Mouse (Mus musculus): ENCODE measurements around the gene Olfr1426.
"Not testable (repeated sequence)": the region's sequence is repeated elsewhere in the genome, so short reads cannot be mapped to it uniquely, and the experiment has no call there.

Olfr1426 gene

DNA sequence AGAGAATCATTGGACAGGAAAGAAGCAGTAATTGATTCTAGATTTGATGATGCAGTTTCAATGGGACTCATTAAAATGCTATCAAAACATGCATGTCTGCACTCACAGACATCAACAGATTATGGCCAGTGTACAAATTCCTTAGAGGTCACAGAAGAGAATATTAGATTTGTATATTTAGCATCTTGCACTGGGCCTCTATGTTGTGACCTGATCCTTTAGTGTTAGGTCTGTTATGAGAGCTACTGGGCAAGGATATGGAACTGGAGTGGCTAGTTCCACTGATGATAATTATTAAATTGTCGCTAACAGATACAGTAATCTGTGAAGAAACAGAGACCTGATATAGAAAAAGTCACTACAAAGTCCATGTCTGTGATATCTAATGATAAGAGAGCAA is at the start of gene Olfr1426:
Gene Olfr1426 (minus strand): TSS at position 101 of the 400 bp plus-strand sequence.
- DNase-seq, result no peak

DNA sequence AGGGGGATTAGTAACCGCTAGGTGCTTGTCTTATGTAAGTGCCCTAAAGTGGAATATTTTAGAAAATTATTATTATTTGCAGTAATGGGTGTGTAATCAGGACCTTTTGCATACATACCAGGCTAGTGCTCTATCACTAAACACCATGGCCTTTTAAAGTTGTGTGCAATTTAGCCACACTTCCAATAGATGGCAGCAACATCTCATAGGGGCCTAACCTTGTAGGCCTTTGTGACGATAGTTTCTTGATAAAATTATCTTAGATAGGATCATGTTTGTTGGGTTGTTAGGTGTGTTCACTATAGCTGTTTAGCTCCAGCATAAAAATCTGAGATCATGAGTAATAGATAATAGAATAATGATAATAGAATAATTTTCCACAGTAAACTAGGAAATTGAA is 42.5 kb upstream of the Olfr1426 start:
- DNase-seq, result peak in 1 of 2 experiments; percentile 14

DNA sequence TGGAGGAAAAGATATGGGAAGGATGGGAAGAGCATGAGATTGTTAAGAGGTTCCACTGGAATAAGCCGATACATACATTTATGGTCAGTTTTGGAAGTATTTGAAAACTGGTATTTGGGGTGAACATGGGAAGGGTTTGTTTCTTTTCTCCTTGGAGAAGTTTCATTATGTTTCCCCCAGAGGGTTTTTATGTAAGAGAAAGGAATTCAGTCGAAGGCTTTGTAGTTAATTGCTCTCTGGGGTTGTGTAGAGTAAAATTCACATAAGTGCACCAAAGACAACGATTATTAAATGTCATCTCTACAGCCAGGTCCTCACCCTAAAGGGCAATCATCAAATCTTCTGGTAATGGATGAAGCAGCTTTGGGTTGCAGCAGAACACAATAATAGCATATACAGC is 31.3 kb upstream of the Olfr1426 start, which contains the start of gene Olfr76:
Gene Olfr76 (minus strand): TSS at position 101 of the 400 bp plus-strand sequence.
- no peak for DNase-seq

DNA sequence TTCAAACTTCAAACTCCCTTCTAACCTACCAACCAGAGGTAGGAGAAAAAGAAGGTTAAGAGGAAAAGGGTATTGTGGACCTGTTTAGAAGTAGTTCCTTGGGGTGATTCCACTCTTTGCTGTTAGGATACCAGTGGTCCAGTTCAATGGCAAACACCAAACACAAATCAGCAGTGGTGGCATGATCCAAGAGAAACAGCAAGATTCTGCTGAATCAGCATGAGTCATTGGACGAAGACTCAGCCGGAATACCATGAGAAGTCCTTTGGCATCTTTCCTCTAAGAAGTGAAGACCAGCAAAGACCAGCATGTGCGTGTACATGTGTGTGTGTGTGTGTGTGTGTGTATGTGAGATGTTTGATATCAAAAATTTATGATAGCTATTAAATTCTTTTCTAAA is 24.7 kb upstream of the Olfr1426 start:
- no peak for DNase-seq

DNA sequence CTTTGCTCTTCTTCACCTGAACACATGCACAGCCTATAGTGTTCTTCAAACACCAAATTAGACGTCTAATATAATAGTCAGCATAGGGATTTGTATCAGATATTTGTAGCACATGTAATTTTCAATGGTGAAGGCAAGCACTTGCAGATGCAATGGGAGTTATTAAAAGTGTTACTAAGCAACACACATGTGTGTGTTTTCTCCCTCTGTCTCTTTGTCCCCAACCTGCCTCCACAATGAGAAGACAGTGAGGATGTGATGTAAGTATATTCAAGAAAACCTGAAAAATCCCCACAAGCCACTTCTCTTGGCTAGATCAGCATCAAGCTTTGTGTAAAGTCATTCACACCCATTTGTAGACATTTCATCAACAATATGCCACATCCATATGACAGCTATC is 24.0 kb upstream of the Olfr1426 start, which contains the start of gene Olfr1428:
Gene Olfr1428 (minus strand): TSS at position 101 of the 400 bp plus-strand sequence.
- no peak for DNase-seq

DNA sequence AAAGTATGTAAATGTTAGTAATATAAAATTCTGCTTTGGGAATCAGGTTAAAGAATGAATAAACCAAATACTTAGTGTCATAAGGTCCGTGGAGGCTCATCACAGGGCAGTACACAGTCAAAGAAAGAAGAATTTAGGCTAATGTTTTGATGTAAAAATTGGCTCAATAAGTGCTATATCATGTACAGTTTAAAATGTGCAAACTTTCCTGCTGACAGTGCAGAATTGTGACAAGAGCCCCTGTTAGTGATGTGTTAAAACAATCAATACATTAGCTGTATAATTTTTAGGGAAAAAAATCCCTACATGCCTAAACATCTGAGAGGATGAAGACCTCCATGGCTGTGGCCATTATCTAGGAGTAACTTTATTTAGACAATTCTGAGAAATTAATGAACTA is 22.0 kb upstream of the Olfr1426 start:
- DNase-seq, result no peak

DNA sequence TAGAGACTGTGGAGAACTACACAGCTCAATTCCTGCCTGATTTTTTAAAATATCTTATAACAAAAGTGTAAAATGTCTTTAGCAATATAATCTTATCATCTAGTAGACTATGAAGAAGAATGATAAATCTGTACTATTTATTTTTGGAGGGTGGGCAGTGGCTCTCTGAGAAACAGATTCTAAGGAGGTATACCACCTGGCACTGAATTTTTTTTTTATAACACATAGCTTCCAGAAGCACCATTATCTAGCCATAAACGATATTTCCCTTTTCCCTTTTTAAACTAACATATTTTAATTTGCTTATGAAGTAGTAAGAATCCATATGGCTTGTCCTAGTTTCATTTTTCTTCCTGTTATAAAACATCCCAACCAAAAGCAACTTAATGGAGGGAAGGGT is 12.7 kb upstream of the Olfr1426 start:
- DNase-seq, result no peak

DNA sequence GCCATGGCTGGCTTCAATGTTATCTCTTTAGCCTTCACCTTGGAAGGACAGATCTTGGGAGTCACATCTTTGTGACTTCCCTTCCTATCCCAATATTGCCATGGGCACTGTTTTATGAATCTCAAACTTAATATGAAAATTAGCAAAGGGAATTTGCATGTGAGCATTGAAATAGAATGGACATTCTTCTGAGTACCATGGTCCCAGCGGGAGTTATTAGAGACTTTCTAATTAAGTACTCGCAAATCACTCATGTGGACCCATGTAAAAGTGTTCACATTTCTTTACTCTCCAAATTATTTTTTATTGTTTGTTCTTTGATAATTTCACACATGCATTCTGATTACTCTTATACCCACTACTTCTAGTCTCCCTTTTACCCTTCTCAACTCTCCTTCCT is 11.4 kb upstream of the Olfr1426 start, which contains the start of gene Olfr1427:
Gene Olfr1427 (minus strand): TSS at position 101 of the 400 bp plus-strand sequence.
- no peak for DNase-seq

DNA sequence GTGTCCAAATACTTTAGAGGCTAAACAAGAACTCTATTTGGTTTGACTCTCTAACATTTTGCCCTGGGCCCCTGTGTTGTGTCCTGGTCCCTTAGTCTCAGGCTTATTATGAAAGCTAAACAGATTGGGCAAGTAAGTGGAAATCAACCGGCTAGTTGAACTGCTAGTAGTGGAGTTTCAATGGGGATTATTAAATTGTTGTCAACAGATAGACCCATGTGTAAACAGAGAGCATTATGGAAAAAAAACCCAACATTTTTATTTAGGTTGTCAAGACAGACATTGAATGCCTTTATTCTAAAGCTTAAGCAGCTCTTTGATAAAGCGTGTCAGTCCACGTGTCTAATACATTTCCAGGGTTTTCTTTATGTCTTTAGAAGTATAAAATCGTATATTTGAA is 14.2 kb downstream of the Olfr1426 start, which contains the start of gene Olfr1425:
Gene Olfr1425 (minus strand): TSS at position 101 of the 400 bp plus-strand sequence.
- not testable (repeated sequence) for DNase-seq

DNA sequence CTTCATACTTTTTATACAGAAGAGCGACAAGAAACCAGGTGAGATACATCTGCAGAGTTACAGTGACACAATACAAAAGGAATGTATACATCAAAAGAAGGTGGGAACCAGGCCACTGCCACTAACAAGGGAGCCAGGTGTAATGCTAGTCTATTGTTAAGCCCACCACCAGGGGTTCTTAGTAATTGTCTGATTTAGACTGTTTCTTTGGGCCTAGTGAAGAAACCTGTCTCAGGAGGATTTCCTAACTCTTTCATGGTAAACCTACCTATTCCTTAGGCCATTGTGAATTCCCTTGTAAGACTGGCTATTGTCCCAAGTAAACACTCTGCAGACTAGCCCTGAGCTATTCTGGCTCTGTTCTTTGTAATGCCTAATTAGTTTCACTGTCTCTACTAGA is 22.3 kb downstream of the Olfr1426 start:
- DNase-seq, result not testable (repeated sequence)

DNA sequence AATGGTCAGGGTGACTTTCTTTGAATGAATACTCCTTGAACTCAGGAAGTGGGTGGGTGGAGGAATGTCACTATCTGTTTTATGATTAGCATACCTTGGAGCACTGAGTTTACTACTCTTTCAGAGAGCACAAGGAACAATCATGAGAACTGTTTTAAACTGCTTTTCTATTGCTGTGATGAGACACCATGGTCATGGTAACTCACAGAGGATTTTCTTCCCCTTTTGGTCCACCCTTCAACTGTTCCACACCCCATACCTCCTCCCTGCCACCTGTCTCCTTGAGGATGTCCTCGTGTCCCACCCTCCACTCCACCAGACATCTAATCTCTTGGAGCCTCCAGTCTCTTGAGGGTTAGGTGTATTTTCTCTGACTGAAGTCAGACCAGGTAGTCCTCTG is 24.0 kb downstream of the Olfr1426 start:
- DNase-seq, result not testable (repeated sequence)

DNA sequence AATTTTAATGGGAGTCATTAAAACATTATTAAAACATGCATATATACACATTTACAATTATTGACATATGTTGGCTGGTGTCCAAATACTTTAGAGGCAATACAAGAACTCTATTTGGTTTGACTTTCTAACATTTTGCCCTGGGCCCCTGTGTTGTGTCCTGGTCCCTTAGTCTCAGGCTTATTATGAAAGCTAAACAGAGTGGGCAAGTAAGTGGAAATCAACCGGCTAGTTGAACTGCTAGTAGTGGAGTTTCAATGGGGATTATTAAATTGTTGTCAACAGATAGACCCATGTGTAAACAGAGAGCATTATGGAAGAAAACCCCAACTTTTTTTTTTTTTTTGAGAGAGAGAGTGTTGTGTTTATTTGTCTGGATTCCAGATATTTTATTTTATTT is 29.2 kb downstream of the Olfr1426 start, which contains the start of gene Olfr1424:
Gene Olfr1424 (minus strand): TSS at position 101 of the 400 bp plus-strand sequence.
- not testable (repeated sequence) for DNase-seq

DNA sequence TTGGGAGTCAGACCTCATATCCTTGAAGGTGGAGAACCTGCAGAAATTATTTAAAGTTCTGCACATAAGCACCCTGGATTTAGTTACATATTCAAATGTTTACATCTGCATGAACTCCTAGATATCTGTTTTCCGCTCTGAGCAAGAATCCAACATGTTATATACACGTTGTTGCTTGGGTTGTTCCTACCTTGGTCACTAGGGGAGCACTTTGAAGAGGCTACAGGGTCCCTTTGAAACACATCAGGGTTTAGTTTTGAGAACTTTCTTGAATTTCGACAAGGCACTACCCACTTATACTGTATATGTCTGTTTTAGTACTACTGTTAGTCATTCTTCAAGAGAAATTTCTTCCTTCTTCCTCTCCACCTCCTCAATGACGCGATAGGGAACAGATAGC is 48.6 kb downstream of the Olfr1426 start:
- no peak for DNase-seq

DNA sequence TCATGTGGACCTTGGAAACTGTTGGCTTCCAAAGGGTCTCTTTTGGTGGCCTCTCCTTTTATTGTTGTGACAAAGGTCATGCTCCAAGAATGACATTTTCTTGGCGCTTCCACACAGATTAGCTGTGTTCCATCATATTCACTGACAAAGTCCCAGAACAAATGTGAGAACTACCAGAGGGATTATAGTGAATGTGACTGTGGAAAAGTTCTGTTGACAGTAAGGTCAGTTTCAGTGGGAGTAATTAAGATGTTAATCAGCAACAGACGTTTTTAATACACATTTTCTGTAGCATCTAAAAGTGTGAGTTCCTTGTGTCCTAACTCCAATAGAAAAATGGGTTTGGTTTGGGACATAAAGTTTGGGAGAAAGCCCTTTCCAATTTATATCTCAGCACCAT is 50.6 kb downstream of the Olfr1426 start, which contains the start of gene Olfr1423:
Gene Olfr1423 (minus strand): TSS at position 101 of the 400 bp plus-strand sequence.
- no peak for DNase-seq

DNA sequence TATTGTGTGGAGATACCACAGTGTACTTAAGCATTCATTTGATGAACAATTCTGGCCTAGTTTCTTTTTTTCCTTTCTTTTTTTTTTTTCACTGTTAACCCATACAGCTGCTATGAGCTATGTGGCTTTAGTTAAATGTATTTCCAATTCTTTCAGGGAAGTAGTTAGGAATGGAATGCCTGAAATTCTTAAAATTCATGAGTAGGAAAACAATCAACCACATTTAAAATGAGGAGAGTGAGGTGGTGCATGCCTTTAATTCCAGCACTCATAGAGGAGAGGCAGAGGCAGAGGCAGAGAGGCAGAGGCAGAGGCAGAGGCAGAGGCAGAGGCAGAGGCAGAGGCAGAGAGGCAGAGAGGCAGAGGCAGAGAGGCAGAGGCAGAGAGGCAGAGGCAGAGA is 54.1 kb downstream of the Olfr1426 start:
- DNase-seq, result no peak

Measured in lung, postnatal 4 days (tissue).